Mouse (Mus musculus) cerebellum, adult 2 months (tissue): Measurements from ENCODE around the gene Fbxo21.

Source experiments
- CTCF ChIP-seq: fragments of 200-500 bp; IDR thresholded peaks from 2 replicates; pipeline ENCODE4 v1.5.1; 2011; ENCODE audit warnings: low read depth, mild to moderate bottlenecking, control low read depth, low read length, moderate library complexity, borderline replicate concordance; ENCODE audit not compliant: insufficient read depth
- POLR2A ChIP-seq: fragments of 200-500 bp; IDR thresholded peaks from 2 replicates; pipeline ENCODE4 v1.6.1; 2011; ENCODE audit warnings: low read length, control low read depth, borderline replicate concordance; ENCODE audit not compliant: insufficient read depth

- TF ChIP-seq POLR2A: no peak
- TF ChIP-seq CTCF: no peak
Measured at GRCm38 (mm10) chr5:118015669-118016068, 39.1 kb downstream of the Fbxo21 start.
